Mouse (Mus musculus) thymus, postnatal 36 days (tissue): ENCODE measurements around the gene Armt1.
"Not testable (repeated sequence)": the region's sequence is repeated elsewhere in the genome, so short reads cannot be mapped to it uniquely, and the experiment has no call there.

Experiments
- DNase-seq, 2 experiments: peaks; one replicate each; pipeline ENCODE4 v3.0.0; 2022; ENCODE audit warnings: mixed read lengths in 2 of 2

Gene Armt1

GRCm38 (mm10) chr10:4432123-4432931 lies at the start of gene Armt1, which contains the start of gene Rmnd1:
Gene Armt1 (plus strand): TSS chr10:4432467.
Gene Rmnd1 (minus strand): TSS chr10:4432388.
- DNase-seq, result peak; percentile 95 to 97

- no peak for DNase-seq
Measured at GRCm38 (mm10) chr10:4384244-4384643, 48.0 kb upstream of the Armt1 start.

GRCm38 (mm10) chr10:4386609-4387591 lies 45.4 kb upstream of the Armt1 start:
- peak; percentile 93 to 97 for DNase-seq

- DNase-seq, result peak; percentile 69 to 82
Measured at GRCm38 (mm10) chr10:4387701-4388383, 44.4 kb upstream of the Armt1 start, which contains the start of gene Zbtb2. Gene Zbtb2 (minus strand): TSS chr10:4388108.

- DNase-seq, result no peak
Measured at GRCm38 (mm10) chr10:4388384-4388745, 43.9 kb upstream of the Armt1 start.

GRCm38 (mm10) chr10:4389036-4389435 lies 43.2 kb upstream of the Armt1 start:
- no peak for DNase-seq

GRCm38 (mm10) chr10:4389461-4390112 lies 42.7 kb upstream of the Armt1 start:
- no peak for DNase-seq

- no peak for DNase-seq
Measured at GRCm38 (mm10) chr10:4390550-4390949, 41.7 kb upstream of the Armt1 start.

- no peak for DNase-seq
Measured at GRCm38 (mm10) chr10:4391076-4391475, 41.2 kb upstream of the Armt1 start.

GRCm38 (mm10) chr10:4391851-4392250 lies 40.4 kb upstream of the Armt1 start:
- DNase-seq, result peak; percentile 29 to 47

GRCm38 (mm10) chr10:4395321-4395720 lies 36.9 kb upstream of the Armt1 start:
- DNase-seq, result no peak

- DNase-seq, result no peak
Measured at GRCm38 (mm10) chr10:4398058-4398457, 34.2 kb upstream of the Armt1 start.

GRCm38 (mm10) chr10:4404895-4405491 lies 27.3 kb upstream of the Armt1 start:
- no peak for DNase-seq

- no peak for DNase-seq
Measured at GRCm38 (mm10) chr10:4405511-4405910, 26.8 kb upstream of the Armt1 start.

GRCm38 (mm10) chr10:4407191-4407590 lies 25.1 kb upstream of the Armt1 start:
- no peak for DNase-seq

- DNase-seq, result no peak
Measured at GRCm38 (mm10) chr10:4425245-4425644, 7.0 kb upstream of the Armt1 start.

- DNase-seq, result no peak
Measured at GRCm38 (mm10) chr10:4430399-4430798, 1.9 kb upstream of the Armt1 start.

GRCm38 (mm10) chr10:4430826-4431225 lies 1.4 kb upstream of the Armt1 start:
- DNase-seq, result no peak

- no peak for DNase-seq
Measured at GRCm38 (mm10) chr10:4431746-4432122, 533 bp upstream of the Armt1 start.

GRCm38 (mm10) chr10:4432996-4433755 lies 909 bp downstream of the Armt1 start:
- no peak for DNase-seq

- not testable (repeated sequence) for DNase-seq
Measured at GRCm38 (mm10) chr10:4433871-4434270, 1.6 kb downstream of the Armt1 start.
